Mouse (Mus musculus) cerebellum, postnatal 10 days (tissue): ENCODE data around the gene Sparc.
A peak's percentile ranks its signal among the peaks of the same experiment; 100 is the strongest.
"Not testable (repeated sequence)": the region's sequence is repeated elsewhere in the genome, so short reads cannot be mapped to it uniquely, and the experiment has no call there.

ENCODE experiments used
- DNase-seq, 2 experiments: peaks; one replicate each; pipeline ENCODE4 v3.0.0; 2021; ENCODE audit warnings: mixed read lengths in 2 of 2

Sparc gene

GRCm38 (mm10) chr11:55436089-55436488 lies 13.1 kb upstream of the Sparc start:
- DNase-seq: no peak

GRCm38 (mm10) chr11:55432981-55433380 lies 10.0 kb upstream of the Sparc start:
- no peak for DNase-seq

GRCm38 (mm10) chr11:55429973-55430372 lies 7.0 kb upstream of the Sparc start:
- no peak for DNase-seq

GRCm38 (mm10) chr11:55428186-55429012 lies 5.4 kb upstream of the Sparc start:
- peak; percentile 98 to 99 for DNase-seq

- DNase-seq: peak; percentile 39 to 45
Measured at GRCm38 (mm10) chr11:55424746-55425360, 1.9 kb upstream of the Sparc start.

GRCm38 (mm10) chr11:55423756-55424155 lies 773 bp upstream of the Sparc start:
- peak; percentile 89 to 91 for DNase-seq

GRCm38 (mm10) chr11:55419678-55420307 lies 3.2 kb downstream of the Sparc start:
- peak; percentile 57 to 58 for DNase-seq

GRCm38 (mm10) chr11:55419296-55419677 lies 3.7 kb downstream of the Sparc start:
- peak; percentile 83 to 84 for DNase-seq

- no peak for DNase-seq
Measured at GRCm38 (mm10) chr11:55418704-55419061, 4.3 kb downstream of the Sparc start.

GRCm38 (mm10) chr11:55417898-55418703 lies 4.9 kb downstream of the Sparc start:
- DNase-seq: peak; percentile 31 to 42

- DNase-seq: no peak
Measured at GRCm38 (mm10) chr11:55416609-55417265, 6.2 kb downstream of the Sparc start.

- not testable (repeated sequence) for DNase-seq
Measured at GRCm38 (mm10) chr11:55415731-55416130, 7.3 kb downstream of the Sparc start.

- DNase-seq: no peak
Measured at GRCm38 (mm10) chr11:55415036-55415704, 7.8 kb downstream of the Sparc start.

- no peak for DNase-seq
Measured at GRCm38 (mm10) chr11:55414314-55414713, 8.7 kb downstream of the Sparc start.

GRCm38 (mm10) chr11:55413416-55413796 lies 9.6 kb downstream of the Sparc start:
- no peak for DNase-seq

GRCm38 (mm10) chr11:55412680-55413415 lies 10.1 kb downstream of the Sparc start:
- DNase-seq: no peak

GRCm38 (mm10) chr11:55412034-55412433 lies 10.9 kb downstream of the Sparc start:
- DNase-seq: peak in 1 of 2 experiments; percentile 29

GRCm38 (mm10) chr11:55410502-55410901 lies 12.5 kb downstream of the Sparc start:
- DNase-seq: no peak

- DNase-seq: no peak
Measured at GRCm38 (mm10) chr11:55410005-55410404, 13.0 kb downstream of the Sparc start.

GRCm38 (mm10) chr11:55407133-55407532 lies 15.8 kb downstream of the Sparc start:
- no peak for DNase-seq
